Mouse (Mus musculus) liver, adult 2 months (tissue): ENCODE measurements at regions not wholly inside any gene's neighbourhood (a gene's known extent, or its start where the extent isn't known, plus 50 kb on each side); places are given as distances from the start of the nearest gene placed in this dataset.

Experiments used
- CTCF ChIP-seq: fragments of 200-500 bp; IDR thresholded peaks from 2 replicates; pipeline ENCODE4 v1.5.1; 2011; ENCODE audit warnings: low read depth, low read length, control low read depth
- POLR2A ChIP-seq: fragments of 200-500 bp; IDR thresholded peaks from 2 replicates; pipeline ENCODE4 v1.6.1; 2011; ENCODE audit warnings: low read length, control low read depth; ENCODE audit not compliant: insufficient read depth; ENCODE audit errors: extremely low read depth

DNA sequence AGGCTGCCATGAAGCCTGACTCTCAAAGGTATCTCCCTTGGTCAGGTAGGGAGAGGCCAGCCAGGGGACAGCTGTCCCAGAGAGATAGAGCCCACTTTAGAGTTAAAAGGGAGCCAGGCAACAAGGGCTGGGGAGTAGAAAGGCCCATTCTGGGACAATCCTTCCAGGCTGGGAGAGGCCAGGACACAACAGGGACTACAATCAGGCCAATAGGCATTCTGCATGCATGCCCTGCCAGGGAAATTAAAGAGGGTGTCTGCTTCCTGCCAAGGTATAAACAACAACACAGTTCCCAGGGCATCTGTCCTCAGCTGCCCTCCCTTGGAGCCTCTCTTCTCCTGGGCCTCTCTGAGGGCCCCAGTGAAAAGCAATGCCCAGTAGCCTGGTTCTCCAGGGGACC, 437.8 kb downstream of the Cd83 start:
- TF ChIP-seq CTCF (no peak), POLR2A (no peak)
